Mouse (Mus musculus) kidney, postnatal 4 days (tissue): Measurements from ENCODE around the gene Smurf2.
A peak's percentile ranks its signal among the peaks of the same experiment; 100 is the strongest.
"Not testable (repeated sequence)": the region's sequence is repeated elsewhere in the genome, so short reads cannot be mapped to it uniquely, and the experiment has no call there.

Experiments used
- DNase-seq, 2 experiments: peaks; one replicate each; pipeline ENCODE4 v3.0.0; 2021; ENCODE audit warnings: mixed read lengths in 2 of 2

Gene Smurf2

GRCm38 (mm10) chr11:106807442-106807841 lies 113.1 kb downstream of the Smurf2 start:
- not testable (repeated sequence) for DNase-seq

DNA sequence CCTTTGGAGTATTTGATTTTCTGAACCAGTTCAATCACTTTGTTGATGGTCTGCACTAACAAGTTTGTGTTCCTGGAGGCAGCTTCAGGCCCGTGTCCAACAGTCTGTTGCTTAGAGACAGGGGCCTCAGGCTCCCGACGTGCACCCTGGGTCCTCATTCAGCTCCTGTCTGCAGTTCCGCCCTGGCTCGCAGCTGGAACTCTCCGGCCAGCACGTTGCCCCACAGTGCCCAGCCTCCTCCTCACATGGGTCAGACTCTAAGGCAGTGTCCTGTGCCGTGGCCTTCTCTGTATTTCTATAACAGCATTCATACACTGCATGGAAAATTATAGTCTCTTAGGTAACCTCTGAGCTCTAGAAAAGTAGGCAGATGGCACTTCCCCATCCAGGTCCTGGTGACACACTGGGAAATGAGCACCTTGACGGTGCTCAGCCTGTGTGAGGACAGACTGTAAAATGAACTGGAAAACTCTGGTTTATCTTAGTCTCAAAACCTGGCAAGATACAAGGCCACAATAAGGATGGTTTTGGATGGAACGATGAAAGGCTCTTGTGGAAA lies 118.4 kb downstream of the Smurf2 start:
- no peak for DNase-seq

GRCm38 (mm10) chr11:106795679-106796078 lies 124.8 kb downstream of the Smurf2 start:
- peak; percentile 18 to 43 for DNase-seq

DNA sequence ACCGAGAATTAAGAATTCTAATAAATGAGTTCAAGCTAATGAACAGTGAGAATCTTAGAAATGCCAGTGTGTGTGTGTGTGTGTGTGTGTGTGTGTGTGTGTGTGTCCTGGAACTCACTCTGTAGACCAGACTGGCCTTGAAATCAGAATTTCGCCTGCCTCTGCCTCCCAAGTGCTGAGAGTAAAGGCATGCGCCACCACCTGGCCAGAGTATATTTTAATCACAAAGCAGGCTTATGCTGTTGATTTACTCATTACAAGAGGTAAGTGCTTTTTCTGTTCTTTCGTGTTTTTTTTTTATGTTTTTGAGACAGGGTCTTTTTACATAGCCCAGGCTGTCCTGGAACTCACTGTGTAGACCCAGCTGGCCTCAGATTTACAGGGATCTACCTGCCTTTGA lies 126.7 kb downstream of the Smurf2 start:
- DNase-seq = no peak

- no peak for DNase-seq
These were observed 130.9 kb downstream of the Smurf2 start for GRCm38 (mm10) chr11:106789649-106790048.

DNA sequence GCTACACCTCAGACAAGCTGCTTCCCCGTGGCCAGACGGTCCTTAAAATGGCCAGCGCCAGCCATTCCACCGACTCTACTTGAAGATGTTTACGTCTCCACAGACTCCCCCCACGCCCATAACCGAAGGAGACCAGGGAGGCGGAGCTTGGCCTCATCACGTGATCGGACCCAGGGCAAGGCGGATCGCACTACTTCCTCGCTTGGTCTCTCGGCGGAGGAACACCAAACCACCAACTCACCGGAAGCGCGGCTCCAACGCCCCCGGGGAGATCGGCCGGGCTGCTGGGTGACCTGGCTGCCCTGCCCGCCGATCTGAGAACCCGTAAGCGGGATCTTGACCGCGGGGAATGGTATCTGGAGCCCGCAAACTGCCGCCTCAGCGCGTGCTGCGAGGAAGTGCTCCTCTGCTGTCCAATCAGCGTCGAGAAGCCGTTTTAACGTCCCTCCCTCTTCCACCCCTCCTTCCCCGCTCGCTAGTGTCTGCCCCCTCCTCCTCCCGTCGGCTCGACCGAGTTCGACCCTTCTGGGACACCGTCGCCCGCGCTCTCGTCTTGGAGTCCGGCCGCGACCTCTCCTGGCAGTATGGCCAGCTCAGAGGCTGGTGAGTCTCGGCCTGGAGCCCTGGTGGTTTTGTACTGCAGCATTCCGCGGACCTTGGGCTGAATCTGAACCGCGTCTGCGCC lies 131.6 kb downstream of the Smurf2 start, which contains the start of the genes Ddx5 and Cep95:
TSS of gene Ddx5 (minus strand) at position 411 of the 685 bp plus-strand sequence.
TSS of gene Cep95 (plus strand) at position 478 of the 685 bp plus-strand sequence.
- peak; percentile 99 for DNase-seq

DNA sequence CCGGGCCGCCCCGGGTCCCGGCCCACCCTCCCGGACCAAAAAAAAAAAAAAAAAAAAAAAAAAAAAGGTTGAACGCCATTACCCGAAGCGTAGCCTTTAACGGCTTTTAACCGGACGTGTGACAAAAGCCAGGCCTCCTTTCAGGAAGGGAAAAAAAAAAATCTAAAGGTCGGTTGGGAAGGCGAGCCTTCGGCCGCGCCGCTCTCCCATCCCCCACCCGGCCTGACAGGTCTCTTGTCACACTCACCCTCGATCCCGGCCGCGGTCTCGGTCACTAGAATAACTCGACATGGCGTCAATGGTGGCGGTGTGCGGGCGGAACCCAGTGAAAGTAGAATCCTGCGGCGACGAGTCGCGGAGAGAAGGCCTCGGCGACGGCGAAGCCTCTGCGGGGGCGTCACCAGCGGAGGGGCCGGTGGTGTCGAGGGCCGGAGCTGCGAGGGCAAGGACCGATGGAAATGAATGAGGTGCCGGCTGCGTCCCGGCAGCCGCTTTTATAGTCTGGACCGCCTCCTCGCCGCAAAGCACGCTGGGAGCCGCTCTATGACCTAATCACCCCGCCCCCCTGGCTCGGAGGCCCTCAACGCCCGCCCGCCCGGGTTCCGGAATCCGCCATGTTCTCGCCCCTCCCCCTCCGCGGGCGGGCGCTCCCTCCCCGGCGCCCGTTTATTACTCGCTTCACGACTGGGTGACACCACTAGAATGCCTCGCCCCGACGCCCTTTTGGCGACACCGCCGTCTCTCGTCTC lies 132.3 kb downstream of the Smurf2 start:
- DNase-seq = peak; percentile 100

DNA sequence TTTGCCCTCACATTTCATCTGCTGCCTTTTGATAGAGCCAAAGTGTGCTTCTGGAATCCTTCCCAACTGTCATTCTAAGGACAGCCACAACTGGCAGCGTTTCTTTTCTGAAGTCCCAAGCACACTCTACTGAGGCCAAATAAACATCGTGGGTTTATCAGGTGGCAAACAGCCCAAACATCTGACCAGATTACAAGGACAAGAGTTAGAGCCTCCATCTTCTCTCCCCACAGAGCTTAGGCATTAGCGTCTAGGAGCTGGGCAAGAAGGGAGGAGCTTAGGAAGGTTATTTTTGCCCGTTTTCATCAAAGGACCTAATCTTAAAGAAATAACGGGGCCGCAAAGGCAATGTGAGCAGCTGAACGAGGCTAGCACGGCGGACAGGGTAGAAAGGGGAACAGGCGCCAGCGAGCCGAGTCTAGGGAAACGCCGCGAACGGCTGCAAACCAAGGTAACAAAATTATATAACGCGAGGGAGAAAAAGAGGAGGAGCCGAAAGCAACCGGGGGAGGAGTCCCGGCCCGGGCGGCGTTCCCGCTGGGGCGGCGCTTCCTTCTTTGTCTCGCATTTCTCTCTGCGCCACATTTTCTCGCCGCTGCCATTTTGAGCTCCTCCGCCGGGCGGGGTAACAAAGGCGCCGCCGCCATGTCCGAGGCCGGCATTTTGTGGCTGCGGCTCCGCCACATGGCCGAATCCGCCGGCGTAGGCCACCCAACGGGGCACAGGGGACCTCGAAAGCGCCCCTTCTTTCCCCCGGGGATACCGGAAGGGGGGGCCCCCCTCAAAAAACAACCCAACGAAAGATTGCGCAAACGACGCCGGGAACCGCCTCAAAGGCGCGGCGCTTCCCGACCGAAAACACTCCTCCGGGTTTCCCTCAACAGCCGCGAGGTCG lies 133.1 kb downstream of the Smurf2 start:
- peak; percentile 93 to 95 for DNase-seq

- no peak for DNase-seq
These were observed 135.5 kb downstream of the Smurf2 start for GRCm38 (mm10) chr11:106785043-106785442.

DNA sequence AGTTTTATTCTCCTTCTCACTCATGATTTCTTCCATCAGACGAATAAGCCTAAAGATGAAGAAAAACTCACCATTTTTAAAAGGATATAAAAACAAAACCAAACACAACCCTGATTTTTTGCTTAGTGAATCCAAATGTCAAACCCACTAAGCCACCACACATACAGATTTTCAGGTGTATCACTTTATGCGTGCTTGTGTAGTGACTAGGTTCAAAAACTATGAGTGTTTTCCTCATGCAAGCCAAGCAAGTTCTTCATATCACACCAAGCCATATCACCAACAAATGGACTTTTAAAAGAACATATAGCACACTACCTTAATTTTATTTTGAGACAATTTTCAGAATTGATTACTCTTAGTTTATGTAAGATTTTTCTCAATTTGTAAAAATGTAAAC lies 136.0 kb downstream of the Smurf2 start:
- no peak for DNase-seq

GRCm38 (mm10) chr11:106782841-106783764 lies 137.4 kb downstream of the Smurf2 start:
- no peak for DNase-seq

- DNase-seq = not testable (repeated sequence)
These were observed 138.2 kb downstream of the Smurf2 start for GRCm38 (mm10) chr11:106782271-106782670.

GRCm38 (mm10) chr11:106780590-106781220 lies 139.8 kb downstream of the Smurf2 start:
- no peak for DNase-seq

- DNase-seq = peak in 1 of 2 experiments; percentile 21
These were observed 140.5 kb downstream of the Smurf2 start for GRCm38 (mm10) chr11:106780089-106780425.

DNA sequence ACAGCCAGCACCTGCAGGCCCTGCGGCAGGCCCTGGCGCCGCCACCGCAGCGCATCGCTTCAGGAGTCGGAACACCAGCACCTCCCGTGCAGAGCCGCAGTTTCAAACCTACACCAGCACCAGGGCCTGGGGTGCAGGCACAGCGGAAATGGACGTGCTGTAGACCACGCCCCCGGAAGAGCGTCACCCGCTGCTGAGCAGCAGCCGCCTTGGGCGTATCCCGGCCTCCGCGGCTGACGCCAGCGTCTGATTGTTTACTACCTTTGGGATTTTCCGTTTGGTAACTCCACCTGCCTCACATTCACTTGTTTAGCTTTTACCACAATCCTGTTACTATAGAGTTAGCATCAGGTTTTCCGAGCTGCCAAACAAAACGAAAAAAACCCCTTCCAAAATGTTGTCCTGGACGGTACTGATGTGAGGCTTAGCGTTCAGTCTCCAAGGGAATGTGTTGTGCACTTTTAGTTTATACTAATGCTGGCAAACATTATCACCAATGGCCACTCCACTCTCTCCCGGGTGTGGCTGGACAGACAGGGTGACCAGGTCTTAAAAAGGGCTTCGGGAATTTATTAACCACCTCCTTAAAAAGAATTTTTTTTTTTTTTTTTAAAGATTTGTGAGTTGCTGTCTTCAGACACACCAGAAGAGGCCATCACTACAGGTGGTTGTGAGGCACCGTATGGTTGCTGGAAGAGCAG lies 141.0 kb downstream of the Smurf2 start, which contains the start of gene Polg2:
TSS of gene Polg2 (minus strand) at position 150 of the 701 bp plus-strand sequence.
- peak; percentile 92 to 95 for DNase-seq

- DNase-seq = no peak
These were observed 141.7 kb downstream of the Smurf2 start for GRCm38 (mm10) chr11:106778589-106779387.

- no peak for DNase-seq
These were observed 142.4 kb downstream of the Smurf2 start for GRCm38 (mm10) chr11:106778132-106778531.

GRCm38 (mm10) chr11:106777395-106777794 lies 143.1 kb downstream of the Smurf2 start:
- DNase-seq = no peak

GRCm38 (mm10) chr11:106776960-106777359 lies 143.6 kb downstream of the Smurf2 start:
- peak in 1 of 2 experiments; percentile 23 for DNase-seq
